Mouse (Mus musculus): Measurements from ENCODE around the gene Arid5b. TPM values are rescaled to one million over a fixed set of nuclear protein-coding genes. Genes with fewer than 3 reads are reported as not detected.

Arid5b gene
- total RNA-seq, 1 experiment from 2014 or later = 18.8 TPM

DNA sequence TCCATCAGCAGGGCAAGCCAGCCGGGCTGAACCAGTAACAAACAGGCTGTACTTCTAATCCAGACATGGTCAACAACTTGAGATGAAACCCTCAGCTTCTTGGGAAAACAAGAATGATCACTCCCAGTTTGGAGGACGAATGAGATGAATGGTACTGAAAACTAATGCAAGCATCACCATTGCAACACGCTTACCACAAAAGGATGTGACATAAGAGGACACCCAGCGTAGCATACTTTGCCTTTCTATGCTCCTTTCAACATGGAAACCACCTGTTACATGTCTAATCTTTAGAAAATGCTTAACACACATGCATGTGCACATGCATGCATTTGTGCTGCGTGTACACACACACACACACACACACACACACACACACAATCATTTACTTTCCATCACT is 146.4 kb downstream of the Arid5b start:
- 0 out of 2 replicates have a peak, but pooled peaks have one; percentile 24 for ATAC-seq (replicated peaks; ENCODE audit: insufficient number of reproducible peaks, low FRiP score, low TSS enrichment, poor library complexity, severe bottlenecking)

DNA sequence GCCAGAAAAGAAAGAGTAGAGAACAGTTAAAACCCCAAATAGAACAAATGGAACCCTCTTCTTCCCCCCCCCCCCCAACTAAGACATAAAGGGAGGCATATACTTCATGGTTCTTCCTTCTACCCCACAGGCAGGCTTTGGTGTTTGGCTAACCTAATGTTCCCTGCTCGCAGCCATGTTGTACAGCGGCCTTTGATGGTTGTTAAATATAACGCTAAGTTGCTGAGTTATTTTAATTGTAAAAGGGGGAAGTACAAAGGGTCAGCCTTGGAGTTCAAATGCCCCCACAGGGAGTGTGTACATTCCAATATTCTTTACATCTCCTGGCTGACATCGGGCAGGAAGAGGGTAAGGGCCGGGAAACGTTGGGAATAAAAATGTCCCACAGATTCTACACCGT is 148.9 kb downstream of the Arid5b start:
- ATAC-seq (replicated peaks; ENCODE audit: insufficient number of reproducible peaks, low FRiP score, low TSS enrichment, poor library complexity, severe bottlenecking) = no peak

DNA sequence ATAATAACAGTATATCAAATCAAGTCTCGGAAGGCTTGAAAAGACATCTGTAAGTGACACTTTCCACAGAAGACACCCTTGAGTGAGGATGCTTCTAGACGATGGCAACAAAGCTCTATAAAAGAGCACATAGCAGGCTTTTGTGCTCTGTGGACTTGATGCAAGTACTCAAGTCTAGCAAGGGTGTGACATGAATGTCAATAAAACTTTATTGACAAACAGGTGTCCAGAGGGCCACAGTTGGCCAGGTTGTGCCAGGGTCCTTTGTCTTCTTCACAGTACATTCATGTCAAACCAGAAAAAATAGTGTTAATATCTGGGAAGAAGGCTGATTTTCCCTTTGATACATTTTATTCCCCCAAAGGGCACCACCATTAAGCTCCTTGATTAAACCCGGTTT is 149.5 kb downstream of the Arid5b start:
- ATAC-seq (replicated peaks; ENCODE audit: insufficient number of reproducible peaks, low FRiP score, low TSS enrichment, poor library complexity, severe bottlenecking) = no peak

DNA sequence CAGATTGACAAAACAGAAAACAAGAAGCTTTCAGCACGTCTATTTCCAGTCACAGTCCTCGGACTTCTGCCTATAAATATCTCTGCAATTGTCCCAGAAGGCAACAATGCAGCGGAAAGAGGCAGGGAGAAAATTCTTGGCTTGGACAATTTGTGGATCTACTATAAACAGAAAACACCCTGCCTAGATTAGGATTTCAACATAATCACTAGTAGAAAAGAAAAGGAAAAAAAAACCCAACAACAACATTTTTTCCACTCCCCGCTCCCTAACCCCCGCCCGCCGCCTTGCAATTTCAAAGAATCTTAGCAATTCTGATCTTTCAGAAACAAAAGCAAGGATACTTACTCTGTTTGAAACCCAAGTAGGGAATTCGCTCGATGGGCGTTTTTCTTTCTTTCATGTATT is 150.1 kb downstream of the Arid5b start:
- ATAC-seq (replicated peaks; ENCODE audit: insufficient number of reproducible peaks, low FRiP score, low TSS enrichment, poor library complexity, severe bottlenecking) = no peak

DNA sequence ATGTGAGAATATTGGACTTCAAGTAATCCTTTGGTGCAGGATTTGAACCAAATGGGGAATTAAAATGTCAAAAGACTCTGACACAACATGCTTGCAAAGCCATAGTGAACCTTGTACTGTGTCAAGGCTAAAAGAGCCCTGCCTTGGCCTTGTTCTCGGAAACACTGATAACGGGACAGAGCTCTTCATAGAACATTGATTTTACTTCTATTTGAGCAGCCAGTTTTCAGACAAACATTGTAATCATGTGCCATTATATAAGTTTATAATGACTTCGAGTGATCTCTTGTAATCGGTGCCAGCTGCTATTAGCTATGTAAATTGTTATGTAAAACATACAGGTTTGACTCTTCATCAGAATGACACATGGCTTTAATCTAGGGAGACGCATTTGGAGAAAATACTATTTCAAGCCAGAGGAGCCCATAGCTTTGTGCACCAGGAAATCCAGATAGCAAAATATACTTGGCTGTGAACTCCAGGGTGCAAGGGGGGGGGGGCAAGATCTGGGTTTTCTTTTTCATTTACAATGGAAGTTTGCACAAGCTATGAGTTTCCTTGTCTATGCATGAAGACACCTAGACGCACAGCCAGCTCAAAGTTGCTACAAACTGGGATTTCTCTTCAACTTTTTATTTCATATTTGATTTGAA is 150.8 kb downstream of the Arid5b start:
- ATAC-seq (replicated peaks; ENCODE audit: insufficient number of reproducible peaks, low FRiP score, low TSS enrichment, poor library complexity, severe bottlenecking) = no peak

DNA sequence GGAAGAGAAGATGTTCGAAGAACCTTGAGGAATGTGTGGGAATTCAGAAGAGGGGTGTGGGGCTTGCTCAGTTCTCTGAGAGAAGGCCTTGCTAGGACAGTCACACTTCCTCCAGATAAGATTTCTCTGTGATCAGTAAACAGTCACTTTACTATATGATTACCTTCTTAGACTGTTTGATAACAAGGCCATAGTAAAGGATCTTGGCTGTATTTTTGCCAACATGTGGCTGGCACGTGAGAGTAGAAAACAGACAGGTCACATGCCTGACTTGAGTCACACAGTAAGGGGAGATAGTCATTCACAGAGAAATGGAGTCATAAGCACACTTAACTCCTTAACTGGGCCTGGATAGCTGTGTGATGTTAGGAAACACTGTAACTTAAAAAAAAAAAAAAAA is 151.4 kb downstream of the Arid5b start:
- ATAC-seq (replicated peaks; ENCODE audit: insufficient number of reproducible peaks, low FRiP score, low TSS enrichment, poor library complexity, severe bottlenecking) = no peak

DNA sequence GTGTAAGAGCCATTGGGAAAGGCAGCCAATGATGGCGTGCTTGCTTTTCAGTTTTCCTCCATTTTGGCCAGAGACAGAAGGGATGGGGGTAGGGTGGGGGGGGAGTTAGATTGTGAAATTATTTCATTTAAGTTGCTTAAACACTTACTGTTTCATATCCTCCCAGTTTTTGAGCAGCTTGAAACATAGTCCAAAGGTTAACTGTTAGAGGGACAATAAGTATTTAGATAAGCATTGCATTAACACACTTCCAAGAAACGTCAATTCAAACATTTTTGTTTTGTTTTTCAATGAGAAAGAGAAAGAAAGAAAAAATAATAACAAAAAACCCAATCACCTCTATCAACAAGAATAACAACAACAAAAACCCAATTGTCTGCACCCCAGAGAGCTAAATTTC is 152.0 kb downstream of the Arid5b start:
- ATAC-seq (replicated peaks; ENCODE audit: insufficient number of reproducible peaks, low FRiP score, low TSS enrichment, poor library complexity, severe bottlenecking) = no peak

DNA sequence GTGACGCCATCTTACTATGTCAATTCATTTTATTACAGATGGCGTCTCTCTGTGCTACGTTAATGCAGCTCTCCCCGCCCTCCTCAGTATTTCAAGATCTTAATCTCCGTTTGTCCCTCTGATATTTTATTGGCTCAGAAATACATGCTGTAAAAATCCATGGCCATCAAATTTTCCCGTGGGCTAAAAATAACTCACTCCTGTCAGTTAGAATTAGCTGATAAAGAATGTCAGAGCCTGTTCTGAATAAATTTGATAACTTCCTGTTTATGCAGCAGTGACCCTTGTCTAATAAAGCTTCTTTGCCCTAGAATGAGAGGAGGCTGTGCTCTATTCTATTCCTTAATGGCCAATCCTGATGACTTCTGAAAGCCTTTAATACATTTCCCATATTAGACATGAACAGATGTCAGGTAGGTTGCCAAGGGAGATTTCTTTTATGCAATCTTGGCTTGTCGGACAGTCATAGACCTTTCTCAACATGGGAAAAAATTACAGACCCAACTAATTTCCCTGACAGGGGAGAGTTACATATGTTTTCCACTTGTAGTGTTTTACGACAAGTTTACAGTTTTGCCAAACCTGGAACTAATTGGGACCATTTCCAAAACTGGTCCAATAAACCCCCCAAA is 152.5 kb downstream of the Arid5b start:
- no peak for ATAC-seq (replicated peaks; ENCODE audit: insufficient number of reproducible peaks, low FRiP score, low TSS enrichment, poor library complexity, severe bottlenecking)

DNA sequence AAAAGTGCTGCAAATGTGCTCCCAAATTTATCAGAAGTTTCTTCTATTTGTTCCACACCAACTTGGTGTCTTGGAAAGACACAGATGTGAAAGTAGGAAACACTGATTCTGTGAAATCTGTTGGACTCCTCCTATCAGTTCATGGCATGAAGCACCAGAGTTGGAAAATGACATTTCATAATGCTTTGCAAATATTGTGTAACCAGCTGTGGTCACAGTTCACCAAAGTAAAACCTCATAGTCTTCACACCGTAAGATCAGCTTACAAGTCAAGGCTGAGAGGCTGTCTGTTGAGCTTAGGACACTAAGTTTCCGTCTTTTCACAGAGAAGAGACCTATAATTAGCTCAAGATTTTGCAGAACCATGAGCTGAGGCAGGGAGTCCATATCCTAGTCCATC is 153.6 kb downstream of the Arid5b start:
- ATAC-seq (replicated peaks; ENCODE audit: insufficient number of reproducible peaks, low FRiP score, low TSS enrichment, poor library complexity, severe bottlenecking) = peak; percentile 77

DNA sequence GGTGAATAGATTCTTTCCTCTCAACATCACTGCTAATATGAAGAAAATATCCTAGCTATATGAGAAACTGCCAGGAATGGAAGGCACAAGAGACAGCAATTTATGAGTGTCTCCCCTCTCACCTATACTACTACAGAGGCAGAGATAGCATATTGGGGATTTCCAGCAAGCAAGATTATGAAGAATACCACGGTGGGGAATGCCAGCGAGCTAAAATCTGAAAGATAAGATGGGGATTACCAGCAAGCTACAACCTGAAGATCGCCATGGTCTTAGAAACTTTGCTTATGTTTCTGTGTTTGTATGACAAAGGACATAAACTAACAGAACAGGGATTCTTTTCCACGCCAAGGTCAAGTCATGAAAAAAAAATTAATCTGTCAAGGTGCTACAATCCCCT is 155.1 kb downstream of the Arid5b start:
- no peak for ATAC-seq (replicated peaks; ENCODE audit: insufficient number of reproducible peaks, low FRiP score, low TSS enrichment, poor library complexity, severe bottlenecking)

DNA sequence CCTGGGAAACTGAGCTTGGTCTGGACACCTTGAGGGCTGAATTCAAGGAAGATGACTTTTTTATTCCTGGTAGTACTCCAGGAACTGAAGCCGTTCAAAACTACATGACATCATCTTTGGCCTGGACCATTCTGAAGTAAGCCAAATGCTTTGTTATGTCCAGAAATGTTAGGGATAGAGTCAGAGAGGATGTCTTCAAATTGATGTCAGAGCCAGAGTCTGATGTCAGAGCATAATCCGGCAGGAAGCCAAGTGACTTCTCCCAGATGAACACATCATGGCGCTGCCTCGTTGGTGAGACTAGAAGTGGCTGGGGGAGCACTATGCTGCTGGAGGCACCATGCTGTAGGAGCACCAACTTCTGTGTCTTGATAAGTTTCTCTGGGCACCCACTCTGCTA is 156.6 kb downstream of the Arid5b start:
- ATAC-seq (replicated peaks; ENCODE audit: insufficient number of reproducible peaks, low FRiP score, low TSS enrichment, poor library complexity, severe bottlenecking) = no peak

DNA sequence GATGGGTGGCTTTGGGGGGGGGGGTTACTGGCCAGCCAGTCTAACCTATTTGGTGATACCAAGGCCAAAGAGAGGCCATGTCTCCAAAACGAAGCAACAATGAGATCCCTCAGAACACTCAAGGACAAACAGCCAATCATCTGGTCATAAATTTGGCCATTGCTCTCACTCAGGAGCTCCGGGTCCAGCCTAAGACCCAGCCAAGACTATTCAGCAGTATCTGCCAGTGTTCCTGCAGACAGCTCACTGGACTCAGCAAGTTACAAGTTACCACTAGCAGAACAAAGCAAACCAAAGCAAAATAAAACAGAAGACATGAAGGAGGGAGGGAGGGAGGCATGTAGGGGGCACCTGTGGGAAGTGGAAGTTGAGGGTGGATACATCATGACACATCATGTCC is 157.3 kb downstream of the Arid5b start:
- no peak for ATAC-seq (replicated peaks; ENCODE audit: insufficient number of reproducible peaks, low FRiP score, low TSS enrichment, poor library complexity, severe bottlenecking)

DNA sequence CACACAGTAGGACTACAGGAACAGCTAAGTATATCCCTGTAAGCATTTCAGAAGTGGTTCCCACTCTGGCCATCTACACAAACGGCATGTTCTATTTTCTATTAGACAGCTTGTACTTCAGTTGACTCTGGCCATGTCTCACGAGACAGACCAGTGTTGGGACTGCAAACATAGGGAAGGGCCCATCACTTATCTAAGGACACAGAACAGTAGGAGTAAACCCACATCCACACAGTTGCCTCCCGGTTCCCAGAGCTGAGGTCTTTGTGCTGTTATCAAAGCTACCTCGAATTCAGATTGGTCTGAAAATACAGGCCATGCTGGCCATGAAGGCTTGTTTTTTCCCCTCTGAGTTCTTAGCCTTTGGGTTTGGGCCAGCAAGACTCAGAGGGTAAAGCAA is 158.5 kb downstream of the Arid5b start:
- no peak for ATAC-seq (replicated peaks; ENCODE audit: insufficient number of reproducible peaks, low FRiP score, low TSS enrichment, poor library complexity, severe bottlenecking)

DNA sequence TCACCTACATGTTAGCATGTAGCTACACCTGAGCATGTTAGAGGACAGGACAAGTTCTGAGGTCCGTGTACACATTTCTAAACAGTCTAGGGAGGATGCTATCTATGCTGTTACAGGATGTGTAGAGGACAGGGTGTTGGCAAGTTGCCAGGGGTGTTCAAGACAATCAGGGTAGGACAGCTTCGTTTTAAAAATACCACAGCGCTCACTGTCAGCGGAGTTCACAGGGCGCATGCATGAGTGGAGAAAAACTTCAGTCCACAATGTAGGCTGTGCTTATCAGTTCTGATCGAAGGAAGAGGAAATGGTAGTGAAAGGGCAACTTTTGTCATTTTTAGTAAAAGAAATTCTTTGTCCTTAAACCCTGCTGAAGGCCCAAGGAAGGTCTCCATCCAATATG is 159.3 kb downstream of the Arid5b start:
- no peak for ATAC-seq (replicated peaks; ENCODE audit: insufficient number of reproducible peaks, low FRiP score, low TSS enrichment, poor library complexity, severe bottlenecking)

DNA sequence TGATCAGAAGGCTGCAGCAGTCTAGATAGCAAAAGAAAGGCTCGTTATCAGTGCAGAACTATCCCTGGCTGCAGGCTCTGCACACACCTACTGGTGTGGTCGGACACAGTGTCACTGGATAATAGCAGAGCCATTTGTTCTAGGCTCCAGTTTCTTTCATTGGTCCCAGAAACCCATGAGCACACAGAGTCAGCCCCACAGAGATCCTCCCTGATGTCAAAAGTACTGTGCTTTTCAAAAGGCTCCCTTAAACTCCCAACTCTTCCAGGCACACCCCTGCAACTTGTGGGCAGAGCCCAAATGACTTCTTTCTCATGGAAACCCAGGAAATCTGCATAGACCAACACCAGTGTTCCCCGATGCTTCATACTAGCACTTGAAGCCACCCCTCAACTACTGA is 163.6 kb downstream of the Arid5b start:
- ATAC-seq (replicated peaks; ENCODE audit: insufficient number of reproducible peaks, low FRiP score, low TSS enrichment, poor library complexity, severe bottlenecking) = no peak

DNA sequence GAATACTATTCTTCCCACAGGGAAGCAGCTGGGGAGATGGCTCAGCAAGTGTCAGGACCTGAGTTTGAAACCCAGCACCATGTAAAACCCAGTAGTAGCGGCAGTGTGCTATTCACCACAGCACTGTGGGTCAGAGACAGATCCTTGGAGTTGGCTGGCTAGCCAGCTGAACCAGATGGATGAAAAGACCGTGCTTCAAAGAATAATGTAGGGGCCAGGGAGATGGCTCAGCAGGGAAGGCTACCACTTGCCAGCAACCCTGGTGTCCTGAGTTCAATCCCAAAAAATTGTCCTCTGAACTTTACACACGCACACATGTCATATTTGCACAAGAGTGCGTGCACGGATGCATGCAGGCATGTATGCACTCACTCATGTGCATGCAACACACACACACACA is 164.9 kb downstream of the Arid5b start:
- ATAC-seq (replicated peaks; ENCODE audit: insufficient number of reproducible peaks, low FRiP score, low TSS enrichment, poor library complexity, severe bottlenecking) = no peak

DNA sequence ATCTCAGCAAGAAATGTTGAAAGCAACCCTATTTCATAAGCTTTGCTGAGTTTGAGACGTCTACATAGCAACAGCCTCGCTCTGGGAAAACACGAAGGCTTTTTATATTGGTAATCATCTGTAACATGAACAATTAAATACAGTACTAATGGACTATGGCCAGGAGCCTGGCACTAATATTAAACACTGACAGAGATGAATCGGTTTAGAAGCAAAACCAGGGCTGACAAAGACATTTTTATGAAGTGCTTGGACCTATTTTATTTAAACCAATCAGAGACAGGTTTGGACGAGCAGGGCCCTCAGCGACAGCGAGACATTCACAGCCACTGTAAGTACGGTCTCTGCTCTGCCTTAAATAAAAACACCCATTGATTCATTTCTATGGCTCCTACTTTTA is 165.6 kb downstream of the Arid5b start:
- ATAC-seq (replicated peaks; ENCODE audit: insufficient number of reproducible peaks, low FRiP score, low TSS enrichment, poor library complexity, severe bottlenecking) = no peak

DNA sequence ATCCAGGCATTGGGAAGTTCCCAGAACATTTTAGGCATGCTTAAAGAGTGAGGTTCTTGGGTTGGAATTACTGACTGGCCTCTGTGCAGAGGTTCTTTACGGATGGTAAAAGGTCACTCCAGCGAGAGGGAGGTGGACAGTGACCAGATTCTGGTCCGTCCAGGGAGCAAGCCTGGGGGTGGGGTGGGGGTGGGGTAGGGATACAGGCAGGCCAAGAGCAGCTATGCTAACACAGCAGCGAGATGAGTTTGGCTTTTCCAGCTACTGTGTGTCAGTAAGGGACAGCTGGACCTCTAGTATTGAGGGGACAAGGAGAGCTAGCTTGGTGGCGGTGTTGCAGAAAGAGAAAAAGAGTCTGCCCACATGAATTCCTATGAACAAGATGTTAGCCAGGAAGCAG is 167.9 kb downstream of the Arid5b start:
- ATAC-seq (replicated peaks; ENCODE audit: insufficient number of reproducible peaks, low FRiP score, low TSS enrichment, poor library complexity, severe bottlenecking) = no peak

DNA sequence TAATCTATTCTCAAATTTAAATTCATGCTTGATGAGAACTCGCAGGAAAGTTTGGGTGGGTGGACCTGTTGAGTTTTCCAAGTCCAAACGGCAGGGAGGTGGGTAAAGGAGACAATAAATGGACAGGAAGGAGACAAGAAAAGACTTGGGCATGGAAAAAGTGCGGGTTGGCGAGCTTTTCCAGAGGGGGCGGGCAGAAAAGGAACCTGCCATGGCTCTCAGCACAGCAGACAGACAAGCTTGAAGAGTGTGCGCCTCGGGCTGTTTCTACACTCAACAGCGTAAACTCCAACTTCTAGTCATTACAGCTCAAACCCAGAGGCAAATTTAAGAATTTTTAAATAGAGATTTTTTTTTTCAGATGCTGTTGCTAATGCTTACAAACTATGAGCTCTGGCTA is 168.4 kb downstream of the Arid5b start:
- no peak for ATAC-seq (replicated peaks; ENCODE audit: insufficient number of reproducible peaks, low FRiP score, low TSS enrichment, poor library complexity, severe bottlenecking)

DNA sequence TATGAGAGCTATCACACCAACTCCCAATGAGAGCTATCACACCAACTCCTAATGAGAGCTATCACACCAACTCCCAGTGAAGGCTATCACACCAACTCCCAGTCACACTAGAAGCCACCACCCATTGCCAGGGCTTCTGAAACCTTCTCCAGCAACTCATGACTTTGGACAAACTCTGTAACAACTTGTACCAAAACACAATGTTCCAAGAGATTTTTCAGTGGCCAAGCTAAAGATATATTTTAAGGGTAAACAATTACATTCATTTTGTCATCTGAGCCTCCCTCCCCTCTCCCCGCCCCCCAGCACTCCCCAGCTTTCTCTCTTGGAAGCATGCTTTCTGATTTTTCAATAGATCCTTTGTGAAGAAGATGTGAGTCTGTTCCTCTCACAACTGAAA is 168.9 kb downstream of the Arid5b start:
- no peak for ATAC-seq (replicated peaks; ENCODE audit: insufficient number of reproducible peaks, low FRiP score, low TSS enrichment, poor library complexity, severe bottlenecking)

DNA sequence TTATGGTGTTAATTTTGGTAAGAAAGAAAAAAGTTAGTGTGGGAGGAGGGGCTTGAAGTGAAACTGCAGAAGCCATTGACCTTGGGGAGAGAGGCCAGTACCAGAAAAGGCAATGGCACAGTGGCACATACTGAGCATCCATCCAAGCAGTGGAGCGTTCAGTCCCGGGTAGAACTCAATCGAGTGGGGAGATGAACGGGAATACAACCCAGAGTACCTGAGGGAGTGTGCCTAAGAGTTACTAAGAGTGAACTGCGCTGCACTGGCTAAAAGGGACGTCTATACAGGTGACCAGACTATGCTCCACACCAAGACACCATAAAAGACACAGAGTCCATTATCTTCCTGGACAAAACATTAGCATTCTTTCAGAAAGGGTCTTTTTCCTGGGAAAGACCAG is 170.8 kb downstream of the Arid5b start:
- no peak for ATAC-seq (replicated peaks; ENCODE audit: insufficient number of reproducible peaks, low FRiP score, low TSS enrichment, poor library complexity, severe bottlenecking)

All from monocyte, adult 5-6 weeks (primary cell).